Mouse (Mus musculus): ENCODE results near the gene Ndfip2. TPM values are rescaled to one million over a fixed set of nuclear protein-coding genes. Genes with fewer than 3 reads are reported as not detected.

Gene Ndfip2
- polyA plus RNA-seq (2012; rRNA removed): 12.4 and 12.9 TPM in 2 replicates
- polyA plus RNA-seq (2014; fragmentation: Nextera tagmentation; extraction: Ambion mirVana): 19.1 and 22.2 TPM in 2 replicates

- no peak within 1 kb of the TSS; the same call in 1 of the 2 replicates for H3K27ac ChIP-seq
- no peaks in the 10 kb centered on the region for H3K27me3 ChIP-seq (ENCODE audit: control insufficient read depth, insufficient read depth, low read length)
- TF ChIP-seq EP300 (IDR thresholded peaks at IDR 0.05; ENCODE audit: low read depth) (no peak), CTCF (IDR thresholded peaks at IDR 0.05; ENCODE audit: low read depth) (peak; percentile 17; the same call in 1 of the 2 replicates)
- H3K4me3 ChIP-seq (ENCODE audit: insufficient read depth in 1 of 2, low read depth in 2 of 2, low read length in 2 of 2): peak within 1 kb of the TSS; percentile 70 to 85
- H3K36me3 ChIP-seq (replicated peaks; ENCODE audit: control insufficient read depth, insufficient read depth, low read depth): no peaks in the 10 kb centered on the region
- peaks cover 5% of the 10 kb centered on the region in 2 experiments; a peak in 3 of 4 replicates for H3K4me1 ChIP-seq (replicated peaks; ENCODE audit: control insufficient read depth in 2 of 2, insufficient read depth in 2 of 2, low read length in 1 of 2)
- peak; percentile 96 for ATAC-seq (ENCODE audit: insufficient read depth)
- H3K4me2 ChIP-seq (ENCODE audit: low read depth): peak within 1 kb of the TSS; percentile 90
- H3K9me3 ChIP-seq (ENCODE audit: control insufficient read depth, low read length): no peaks in the 10 kb centered on the region
- under 1% methylated on average over 70 of the region's 70 CpGs for WGBS (ENCODE audit: insufficient replicate concordance)
- DNase-seq (ENCODE audit: low read depth in 3 of 3, low spot score in 3 of 3): peak; percentile 65 to 72 (median 71)
- peak within 1 kb of the TSS; percentile 67 for H3K9ac ChIP-seq (replicated peaks)
These were observed at the start of gene Ndfip2 for GRCm38 (mm10) chr14:105258379-105259034. Gene Ndfip2 (plus strand): TSS chr14:105258573.

- no peaks in the 10 kb centered on the region for H3K36me3 ChIP-seq (replicated peaks; ENCODE audit: control insufficient read depth, insufficient read depth, low read depth)
- H3K4me1 ChIP-seq (replicated peaks; ENCODE audit: control insufficient read depth in 2 of 2, insufficient read depth in 2 of 2, low read length in 1 of 2): no peaks in the 10 kb centered on the region
- H3K9me3 ChIP-seq (ENCODE audit: control insufficient read depth, low read length): no peaks in the 10 kb centered on the region
- H3K4me3 ChIP-seq (ENCODE audit: insufficient read depth in 1 of 2, low read depth in 2 of 2, low read length in 2 of 2): no peak overlapping the region
- TF ChIP-seq EP300 (IDR thresholded peaks at IDR 0.05; ENCODE audit: low read depth): no peak
- TF ChIP-seq CTCF (IDR thresholded peaks at IDR 0.05; ENCODE audit: low read depth): no peak
- H3K4me2 ChIP-seq (ENCODE audit: low read depth): no peak overlapping the region
- no peak for ATAC-seq (ENCODE audit: insufficient read depth)
- no peak overlapping the region for H3K27ac ChIP-seq
- no peak for DNase-seq (ENCODE audit: low read depth in 3 of 3, low spot score in 3 of 3)
- 60% methylated on average over 9 of the region's 9 CpGs for WGBS (ENCODE audit: insufficient replicate concordance)
- no peaks in the 10 kb centered on the region for H3K27me3 ChIP-seq (ENCODE audit: control insufficient read depth, insufficient read depth, low read length)
- no peak overlapping the region for H3K9ac ChIP-seq (replicated peaks)
These were observed 38.6 kb upstream of the Ndfip2 start for GRCm38 (mm10) chr14:105219525-105220376.

GRCm38 (mm10) chr14:105222240-105222639 lies 36.1 kb upstream of the Ndfip2 start:
- H3K27me3 ChIP-seq (ENCODE audit: control insufficient read depth, insufficient read depth, low read length): no peaks in the 10 kb centered on the region
- no peak overlapping the region for H3K4me3 ChIP-seq (ENCODE audit: insufficient read depth in 1 of 2, low read depth in 2 of 2, low read length in 2 of 2)
- TF ChIP-seq EP300 (IDR thresholded peaks at IDR 0.05; ENCODE audit: low read depth) (no peak), CTCF (IDR thresholded peaks at IDR 0.05; ENCODE audit: low read depth) (no peak)
- no peak overlapping the region for H3K9ac ChIP-seq (replicated peaks)
- H3K4me2 ChIP-seq (ENCODE audit: low read depth): no peak overlapping the region
- H3K36me3 ChIP-seq (replicated peaks; ENCODE audit: control insufficient read depth, insufficient read depth, low read depth): no peaks in the 10 kb centered on the region
- no peaks in the 10 kb centered on the region for H3K9me3 ChIP-seq (ENCODE audit: control insufficient read depth, low read length)
- WGBS (ENCODE audit: insufficient replicate concordance): 62% methylated on average over 4 of the region's 4 CpGs
- DNase-seq (ENCODE audit: low read depth in 3 of 3, low spot score in 3 of 3) (no peak), ATAC-seq (ENCODE audit: insufficient read depth) (no peak)
- no peaks in the 10 kb centered on the region for H3K4me1 ChIP-seq (replicated peaks; ENCODE audit: control insufficient read depth in 2 of 2, insufficient read depth in 2 of 2, low read length in 1 of 2)
- no peak overlapping the region for H3K27ac ChIP-seq

- Histone ChIP-seq H3K9me3 (ENCODE audit: control insufficient read depth, low read length) (no peaks in the 10 kb centered on the region), H3K9ac (replicated peaks) (no peak overlapping the region), H3K27me3 (ENCODE audit: control insufficient read depth, insufficient read depth, low read length) (no peaks in the 10 kb centered on the region), H3K4me2 (ENCODE audit: low read depth) (no peak overlapping the region), H3K4me3 (ENCODE audit: insufficient read depth in 1 of 2, low read depth in 2 of 2, low read length in 2 of 2) (no peak overlapping the region), H3K36me3 (replicated peaks; ENCODE audit: control insufficient read depth, insufficient read depth, low read depth) (no peaks in the 10 kb centered on the region), H3K4me1 (replicated peaks; ENCODE audit: control insufficient read depth in 2 of 2, insufficient read depth in 2 of 2, low read length in 1 of 2) (no peaks in the 10 kb centered on the region), H3K27ac (no peak overlapping the region)
- ATAC-seq (ENCODE audit: insufficient read depth) (no peak), DNase-seq (ENCODE audit: low read depth in 3 of 3, low spot score in 3 of 3) (no peak)
- 69% methylated on average over 4 of the region's 4 CpGs for WGBS (ENCODE audit: insufficient replicate concordance)
- TF ChIP-seq EP300 (IDR thresholded peaks at IDR 0.05; ENCODE audit: low read depth) (no peak), CTCF (IDR thresholded peaks at IDR 0.05; ENCODE audit: low read depth) (0 out of 2 replicates have a peak, but pooled peaks have one; percentile 29)
These were observed 32.6 kb upstream of the Ndfip2 start for GRCm38 (mm10) chr14:105225790-105226189.

GRCm38 (mm10) chr14:105232421-105232820 lies 26.0 kb upstream of the Ndfip2 start:
- no peak overlapping the region for H3K4me3 ChIP-seq (ENCODE audit: insufficient read depth in 1 of 2, low read depth in 2 of 2, low read length in 2 of 2)
- 27% methylated on average over 6 of the region's 6 CpGs for WGBS (ENCODE audit: insufficient replicate concordance)
- no peak overlapping the region for H3K9ac ChIP-seq (replicated peaks)
- H3K9me3 ChIP-seq (ENCODE audit: control insufficient read depth, low read length): no peaks in the 10 kb centered on the region
- H3K36me3 ChIP-seq (replicated peaks; ENCODE audit: control insufficient read depth, insufficient read depth, low read depth): no peaks in the 10 kb centered on the region
- H3K27ac ChIP-seq: no peak overlapping the region
- DNase-seq (ENCODE audit: low read depth in 3 of 3, low spot score in 3 of 3): peak; percentile 14 to 28 (median 24)
- no peaks in the 10 kb centered on the region for H3K27me3 ChIP-seq (ENCODE audit: control insufficient read depth, insufficient read depth, low read length)
- no peaks in the 10 kb centered on the region for H3K4me1 ChIP-seq (replicated peaks; ENCODE audit: control insufficient read depth in 2 of 2, insufficient read depth in 2 of 2, low read length in 1 of 2)
- no peak overlapping the region for H3K4me2 ChIP-seq (ENCODE audit: low read depth)
- TF ChIP-seq EP300 (IDR thresholded peaks at IDR 0.05; ENCODE audit: low read depth) (no peak), CTCF (IDR thresholded peaks at IDR 0.05; ENCODE audit: low read depth) (peak; percentile 69)
- peak; percentile 41; the same call in 1 of the 2 replicates for ATAC-seq (ENCODE audit: insufficient read depth)

All from liver, embryonic 14.5 days (tissue).